Mouse (Mus musculus): Measurements from ENCODE around the gene Osbpl5.

DNA sequence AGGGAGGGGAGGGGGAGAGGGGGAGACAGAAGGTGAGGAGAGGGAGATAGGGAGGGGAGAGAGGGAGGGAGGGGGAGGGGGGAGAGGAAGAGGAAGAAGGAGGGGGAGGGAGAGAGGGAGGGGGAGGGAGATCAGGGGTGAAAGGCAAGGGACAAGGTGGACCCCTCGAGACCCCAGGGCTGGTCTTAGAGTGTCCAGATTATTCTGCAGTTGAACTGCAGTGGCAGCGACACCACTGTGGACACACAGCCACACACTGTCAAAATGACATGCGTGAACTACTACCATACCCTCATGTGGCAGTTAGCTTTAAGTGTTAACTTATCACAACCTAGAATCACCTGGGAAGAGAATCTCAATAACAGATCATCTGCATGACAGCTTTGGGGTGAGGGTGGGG is 7.7 kb downstream of the Osbpl5 start:
- TF ChIP-seq POLR2A (IDR thresholded peaks at IDR 0.05; ENCODE audit: low read depth, low read length) (no peak), CTCF (IDR thresholded peaks at IDR 0.05; ENCODE audit: extremely low read depth, insufficient read length, insufficient replicate concordance, low read depth, low read length) (no peak)

Measured in small intestine, adult 2 months (tissue).